Mouse (Mus musculus): ENCODE measurements around the gene Vmn1r25.
"Not testable (repeated sequence)": the region's sequence is repeated elsewhere in the genome, so short reads cannot be mapped to it uniquely, and the experiment has no call there.

The Vmn1r25 gene

GRCm38 (mm10) chr6:57980710-57981109 lies at the start of gene Vmn1r25:
Gene Vmn1r25 (minus strand): TSS chr6:57980810.
- DNase-seq (ENCODE audit: low spot score), result no peak

GRCm38 (mm10) chr6:58017478-58017877 lies 36.9 kb upstream of the Vmn1r25 start:
- DNase-seq (ENCODE audit: low spot score), result not testable (repeated sequence)

- DNase-seq (ENCODE audit: low spot score), result no peak
These were observed 34.4 kb upstream of the Vmn1r25 start, which contains the start of gene Vmn1r26 for GRCm38 (mm10) chr6:58015059-58015458. Gene Vmn1r26 (minus strand): TSS chr6:58015159.

GRCm38 (mm10) chr6:57961403-57961802 lies 19.2 kb downstream of the Vmn1r25 start, which contains the start of gene Vmn1r24:
Gene Vmn1r24 (minus strand): TSS chr6:57961503.
- DNase-seq (ENCODE audit: low spot score), result not testable (repeated sequence)

All from urinary bladder, postnatal 25 days (tissue).